Mouse (Mus musculus): ENCODE results near the gene Slc6a13. TPM values are rescaled to one million over a fixed set of nuclear protein-coding genes. Genes with fewer than 3 reads are reported as not detected.
"Not testable (repeated sequence)": the region's sequence is repeated elsewhere in the genome, so short reads cannot be mapped to it uniquely, and the experiment has no call there.

Slc6a13 gene
- total and polyA plus RNA-seq, 3 experiments = 1.0 to 1.5 TPM; not detected in 1

DNA sequence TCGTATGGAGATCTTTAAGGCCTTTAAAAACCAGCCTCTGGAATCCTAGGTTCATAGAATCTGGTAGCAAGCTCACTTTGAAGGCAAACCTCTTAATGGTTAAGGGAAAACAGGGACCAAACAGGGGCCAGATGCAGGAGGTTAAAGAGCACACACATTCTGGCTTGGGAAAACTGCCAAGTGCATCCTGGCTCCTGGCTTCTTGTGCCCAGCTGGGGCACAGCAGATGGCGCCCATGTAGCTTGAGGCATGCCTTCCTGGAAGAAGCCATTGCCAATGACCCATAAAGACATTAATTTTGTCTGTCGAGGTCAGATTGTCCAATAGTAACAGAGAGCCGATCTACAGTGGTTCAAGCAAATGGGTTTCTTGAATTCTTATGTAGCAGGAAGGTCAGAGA is 63.9 kb downstream of the Slc6a13 start (continued):
- TF ChIP-seq GATA1 (IDR thresholded peaks at IDR 0.05; ENCODE audit: low read depth, low read length) (no peak), ZMIZ1 (IDR thresholded peaks at IDR 0.05; ENCODE audit: low read depth, low read length) (no peak)

DNA sequence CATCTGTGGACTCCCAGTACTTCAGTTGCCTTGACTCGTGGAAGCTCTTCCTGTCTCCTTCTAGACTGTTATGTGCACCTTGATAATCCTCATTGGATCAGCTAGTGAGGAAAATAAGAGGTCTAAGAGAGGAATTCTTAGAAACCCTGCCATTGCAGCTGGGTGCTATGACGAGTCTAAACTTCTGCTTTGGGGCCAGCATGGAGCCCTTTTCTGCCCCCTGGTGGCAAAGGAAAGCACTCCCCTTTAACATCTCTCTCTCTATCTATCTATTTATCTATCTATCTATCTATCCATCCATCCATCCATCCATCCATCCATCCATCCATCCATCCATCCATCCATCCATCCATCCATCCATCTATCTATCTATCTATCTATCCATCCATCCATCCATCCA is 66.5 kb downstream of the Slc6a13 start:
- H3K79me2 ChIP-seq (ENCODE audit: control insufficient read depth, insufficient read depth, low read length, poor library complexity); H3K9ac ChIP-seq (ENCODE audit: control insufficient read depth, low read depth, low read length, poor library complexity, severe bottlenecking); H3K9me3 ChIP-seq (replicated peaks; ENCODE audit: insufficient read depth, low read length); H3K4me1 ChIP-seq (ENCODE audit: control insufficient read depth in 1 of 2, insufficient read depth in 2 of 2, low read length in 2 of 2); H3K27me3 ChIP-seq (ENCODE audit: control insufficient read depth in 1 of 2, insufficient read depth in 2 of 2, low read length in 2 of 2); H3K36me3 ChIP-seq (ENCODE audit: control insufficient read depth in 1 of 2, insufficient read depth in 2 of 2, low read length in 2 of 2); H3K4me3 ChIP-seq (ENCODE audit: control insufficient read depth in 1 of 2, insufficient read depth in 1 of 2, low read depth in 2 of 2, low read length in 2 of 2); H3K27ac ChIP-seq (ENCODE audit: control insufficient read depth, low read depth, low read length): not testable (repeated sequence)
- peak; percentile 35; the same call in 1 of the 2 replicates for TF ChIP-seq SMC3 (IDR thresholded peaks at IDR 0.05; ENCODE audit: low read depth, low read length)
- TF ChIP-seq CTCF (IDR thresholded peaks at IDR 0.05 in 2 of 3, conservative IDR thresholded peaks at IDR 0.05 in 1 of 3; ENCODE audit: control insufficient read depth in 1 of 3, insufficient read depth in 1 of 3, low read depth in 2 of 3, low read length in 3 of 3, poor library complexity in 1 of 3, severe bottlenecking in 1 of 3) = peak in 2 of 3 experiments; percentile 25 to 55; a peak in 4 of 6 replicates
- peak; percentile 5 for TF ChIP-seq RAD21 (IDR thresholded peaks at IDR 0.05; ENCODE audit: low read depth, low read length)
- DNase-seq (ENCODE audit: low read depth, low spot score) = peak; percentile 4

DNA sequence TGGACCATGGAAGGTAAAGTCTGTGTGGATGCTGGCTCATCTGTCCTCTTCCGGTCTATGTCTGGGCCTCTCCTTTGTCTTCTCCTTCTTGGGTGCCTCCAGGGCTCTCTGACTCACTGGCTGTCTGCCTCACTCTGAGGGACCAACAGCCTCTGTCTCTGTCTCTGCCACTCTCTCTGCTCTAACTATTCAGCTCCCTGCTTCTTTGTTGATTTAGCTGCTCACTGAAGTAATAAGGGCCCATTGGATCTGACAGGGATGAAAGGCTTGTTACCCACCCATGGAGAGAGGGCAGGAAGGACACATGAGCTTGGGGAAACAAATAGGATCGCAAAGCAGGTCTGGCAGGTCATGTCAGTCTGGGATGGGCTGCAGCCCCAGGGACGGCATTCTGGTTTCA is 67.1 kb downstream of the Slc6a13 start:
- Histone ChIP-seq H3K9ac (ENCODE audit: control insufficient read depth, low read depth, low read length, poor library complexity, severe bottlenecking) (no peak overlapping the region), H3K4me1 (ENCODE audit: control insufficient read depth in 1 of 2, insufficient read depth in 2 of 2, low read length in 2 of 2) (no peaks in the 10 kb centered on the region), H3K79me2 (ENCODE audit: control insufficient read depth, insufficient read depth, low read length, poor library complexity) (no peaks in the 10 kb centered on the region), H3K9me3 (replicated peaks; ENCODE audit: insufficient read depth, low read length) (no peaks in the 10 kb centered on the region), H3K4me3 (ENCODE audit: control insufficient read depth in 1 of 2, insufficient read depth in 1 of 2, low read depth in 2 of 2, low read length in 2 of 2) (no peak overlapping the region), H3K27me3 (ENCODE audit: control insufficient read depth in 1 of 2, insufficient read depth in 2 of 2, low read length in 2 of 2) (no peaks in the 10 kb centered on the region), H3K27ac (ENCODE audit: control insufficient read depth, low read depth, low read length) (no peak overlapping the region), H3K36me3 (ENCODE audit: control insufficient read depth in 1 of 2, insufficient read depth in 2 of 2, low read length in 2 of 2) (no peaks in the 10 kb centered on the region)
- no peak for DNase-seq (ENCODE audit: low read depth, low spot score)
- TF ChIP-seq TBP (IDR thresholded peaks at IDR 0.05; ENCODE audit: low read depth, low read length) (no peak), ZKSCAN1 (IDR thresholded peaks at IDR 0.05; ENCODE audit: low read depth, low read length) (no peak), ZC3H11A (IDR thresholded peaks at IDR 0.05; ENCODE audit: low read depth, low read length) (no peak), UBTF (IDR thresholded peaks at IDR 0.05; ENCODE audit: borderline replicate concordance, insufficient read depth, low read depth, low read length) (no peak), CHD1 (IDR thresholded peaks at IDR 0.05; ENCODE audit: low read depth, low read length) (no peak)

DNA sequence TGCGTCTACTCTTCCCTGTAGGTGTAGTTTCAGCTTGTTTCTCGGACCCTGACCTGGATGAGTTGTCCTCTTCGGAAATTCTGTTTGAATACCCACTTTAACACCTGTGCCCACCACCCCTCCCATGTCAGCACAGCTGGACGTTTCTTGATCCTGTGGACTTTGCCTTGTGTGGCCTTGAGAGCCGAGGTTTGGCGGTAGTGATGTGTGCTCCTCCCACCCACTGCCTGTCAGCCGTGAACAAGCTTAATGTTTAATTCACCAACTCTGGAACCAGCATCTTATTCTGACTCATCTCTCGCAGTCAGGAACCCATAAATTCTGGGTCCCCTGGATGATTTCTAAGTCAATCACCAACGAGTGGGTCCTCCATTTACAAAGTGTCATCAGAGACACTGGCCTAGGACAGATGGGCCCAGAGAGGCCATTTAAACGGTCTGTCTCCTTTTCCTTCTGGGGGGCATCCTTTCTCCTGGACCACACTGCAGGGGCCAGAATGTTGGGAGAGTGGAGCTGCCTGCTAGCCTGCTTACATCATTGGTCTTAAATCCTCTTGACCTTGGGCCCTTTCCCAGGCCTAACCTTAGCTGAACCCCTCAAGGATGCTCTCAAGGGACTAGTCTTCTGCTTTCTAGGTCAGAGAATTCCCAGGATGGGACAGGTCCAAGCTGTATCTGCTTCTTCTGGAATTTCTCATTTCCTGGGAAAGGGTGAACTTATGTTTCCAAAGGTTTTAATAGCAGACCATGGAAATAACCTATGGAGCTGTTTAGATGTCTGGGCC is 71.4 kb downstream of the Slc6a13 start:
- Histone ChIP-seq H3K4me1 (ENCODE audit: control insufficient read depth in 1 of 2, insufficient read depth in 2 of 2, low read length in 2 of 2) (no peaks in the 10 kb centered on the region), H3K79me2 (ENCODE audit: control insufficient read depth, insufficient read depth, low read length, poor library complexity) (no peaks in the 10 kb centered on the region), H3K27me3 (ENCODE audit: control insufficient read depth in 1 of 2, insufficient read depth in 2 of 2, low read length in 2 of 2) (no peaks in the 10 kb centered on the region), H3K9me3 (replicated peaks; ENCODE audit: insufficient read depth, low read length) (no peaks in the 10 kb centered on the region), H3K36me3 (ENCODE audit: control insufficient read depth in 1 of 2, insufficient read depth in 2 of 2, low read length in 2 of 2) (no peaks in the 10 kb centered on the region), H3K9ac (ENCODE audit: control insufficient read depth, low read depth, low read length, poor library complexity, severe bottlenecking) (no peak overlapping the region), H3K27ac (ENCODE audit: control insufficient read depth, low read depth, low read length) (no peak overlapping the region), H3K4me3 (ENCODE audit: control insufficient read depth in 1 of 2, insufficient read depth in 1 of 2, low read depth in 2 of 2, low read length in 2 of 2) (no peak overlapping the region)
- no peak for DNase-seq (ENCODE audit: low read depth, low spot score)
- TF ChIP-seq ZMIZ1 (IDR thresholded peaks at IDR 0.05; ENCODE audit: low read depth, low read length) = no peak
- TF ChIP-seq POLR2A (IDR thresholded peaks at IDR 0.05; ENCODE audit: control insufficient read depth in 1 of 2, insufficient read depth in 1 of 2, low read depth in 1 of 2, low read length in 2 of 2, poor library complexity in 1 of 2) = no peak
- TF ChIP-seq MYC (IDR thresholded peaks at IDR 0.05; ENCODE audit: low read depth, low read length) = no peak
- no peak for TF ChIP-seq GABPA (IDR thresholded peaks at IDR 0.05; ENCODE audit: low read depth, low read length)

Measured in MEL (cell line).